Mouse (Mus musculus) lung, adult 2 months (tissue): ENCODE data around the gene Esrrg.

ENCODE experiments used
- CTCF ChIP-seq: fragments of 200-500 bp; IDR thresholded peaks from 2 replicates; pipeline ENCODE4 v1.5.1; 2011; ENCODE audit warnings: mild to moderate bottlenecking, low read length, control low read depth; ENCODE audit not compliant: insufficient read depth
- POLR2A ChIP-seq: fragments of 200-500 bp; IDR thresholded peaks from 2 replicates; pipeline ENCODE4 v1.6.1; 2011; ENCODE audit warnings: low read depth, mild to moderate bottlenecking, control low read depth, low read length, borderline replicate concordance; ENCODE audit errors: extremely low read depth

- no peak for TF ChIP-seq POLR2A
- no peak for TF ChIP-seq CTCF
These were observed 496.9 kb downstream of the Esrrg start for GRCm38 (mm10) chr1:188105516-188105915.
